Mouse (Mus musculus) megakaryocyte, embryonic 14.5 days (primary cell): ENCODE results near the gene Thbd.

Experiments
- FLI1 ChIP-seq: IDR thresholded peaks from 2 replicates; pipeline ENCODE4 v1.6.1; 2012; ENCODE audit warnings: low read length, inconsistent platforms, mixed read lengths
- GATA1 ChIP-seq: IDR thresholded peaks from 3 replicates; pipeline ENCODE4 v1.6.1; 2012; ENCODE audit warnings: mixed read lengths, low read length, inconsistent platforms, borderline replicate concordance

GRCm38 (mm10) chr2:148421706-148422105 lies 13.7 kb upstream of the Thbd start:
- TF ChIP-seq FLI1 = no peak
- TF ChIP-seq GATA1 = no peak
